Mouse (Mus musculus): ENCODE results near the gene Iqce. TPM values are rescaled to one million over a fixed set of nuclear protein-coding genes. Genes with fewer than 3 reads are reported as not detected.

Gene Iqce
- polyA plus RNA-seq, 1 experiment, result 30.0 TPM

DNA sequence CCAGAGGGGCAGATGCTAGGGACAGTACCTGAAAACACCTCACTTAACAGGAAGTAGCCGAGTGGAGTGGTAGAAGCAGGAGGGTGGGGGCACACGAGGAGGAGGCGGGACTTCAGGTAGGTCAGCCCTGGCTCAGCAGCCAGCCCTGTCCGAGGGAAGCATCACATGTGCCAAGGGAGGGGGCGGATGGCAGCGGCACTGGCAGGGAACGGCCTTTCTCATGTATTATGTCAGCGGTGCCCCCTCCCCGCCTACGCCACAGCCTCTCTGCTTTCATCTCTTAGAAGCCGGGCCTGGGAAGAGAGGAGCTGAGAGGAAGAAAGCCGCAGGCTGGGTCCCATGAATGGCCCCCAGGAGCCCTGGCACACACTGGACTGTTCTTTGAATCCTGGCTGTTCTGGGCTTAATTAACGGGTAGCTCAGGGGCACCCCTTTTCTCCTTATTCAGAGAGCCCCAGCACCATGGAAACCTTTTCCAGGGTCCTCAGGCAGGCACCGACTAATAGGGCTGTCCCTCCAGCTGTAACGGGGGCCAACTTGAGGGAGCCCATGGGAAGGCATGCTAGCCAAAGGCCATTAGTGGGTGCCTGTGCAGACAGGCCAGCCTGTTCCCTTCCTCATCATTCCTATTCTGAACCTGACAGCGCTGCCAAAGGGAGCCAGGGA lies 42.4 kb downstream of the Iqce start:
- DNase-seq, result no peak
- no peak overlapping the region for H3K27ac ChIP-seq (ENCODE audit: control insufficient read depth, insufficient read depth, low read length)
- no peaks in the 10 kb centered on the region for H3K27me3 ChIP-seq (ENCODE audit: control insufficient read depth, insufficient read depth, low read length)
- 74% methylated on average over 16 of the region's 16 CpGs for whole genome bisulfite sequencing
- peaks cover 31% of the 10 kb centered on the region for H3K4me1 ChIP-seq (replicated peaks; ENCODE audit: control insufficient read depth, insufficient read depth, low read length)
- H3K4me3 ChIP-seq (ENCODE audit: control insufficient read depth, insufficient read depth, low read length), result no peak overlapping the region
- H3K36me3 ChIP-seq (ENCODE audit: control insufficient read depth, insufficient read depth, low read length), result no peaks in the 10 kb centered on the region
- TF ChIP-seq POLR2A (IDR thresholded peaks at IDR 0.05; ENCODE audit: control insufficient read depth, extremely low read depth, insufficient read depth, low read length, poor library complexity) (no peak), CTCF (IDR thresholded peaks at IDR 0.05; ENCODE audit: borderline replicate concordance, control insufficient read depth, extremely low read depth, insufficient read depth, low read length, poor library complexity) (no peak)

DNA sequence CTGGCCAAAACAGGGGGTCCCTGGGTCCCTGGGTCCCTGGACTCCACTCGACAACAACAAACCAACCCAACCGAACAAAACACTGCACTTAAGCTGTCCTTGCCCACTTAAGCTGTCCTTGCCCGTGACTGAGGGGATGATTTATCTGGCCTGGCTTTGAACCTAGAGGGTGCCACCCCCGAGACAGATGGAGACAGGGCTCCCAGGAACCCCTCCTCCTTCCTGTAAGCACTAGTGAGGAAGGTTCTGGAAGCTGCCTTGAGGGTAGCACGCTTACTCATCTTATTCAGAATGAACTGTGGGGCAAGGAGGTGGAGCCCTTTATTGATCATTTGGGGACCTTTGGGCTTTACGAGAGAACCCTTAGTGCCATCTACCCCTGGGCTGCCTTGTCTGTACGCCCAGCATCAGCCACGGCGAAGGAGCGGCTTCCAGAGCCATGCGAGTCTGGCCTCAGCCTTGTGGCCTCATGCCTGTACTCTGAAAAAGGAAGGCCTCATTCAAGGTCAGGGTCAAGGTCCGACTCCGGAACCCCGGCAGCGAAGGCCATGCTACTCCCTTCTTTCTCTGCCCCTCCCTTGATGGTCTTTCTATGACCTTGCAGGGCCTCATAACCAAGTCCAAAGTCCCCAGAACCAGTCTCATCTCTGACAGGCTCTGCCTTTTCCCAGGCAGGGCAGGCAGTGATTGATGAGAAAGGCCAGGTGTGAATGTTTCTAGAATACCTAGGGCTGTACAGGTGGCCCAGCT lies 47.9 kb downstream of the Iqce start:
- no peak for DNase-seq
- H3K27ac ChIP-seq (ENCODE audit: control insufficient read depth, insufficient read depth, low read length), result no peak overlapping the region
- H3K27me3 ChIP-seq (ENCODE audit: control insufficient read depth, insufficient read depth, low read length), result no peaks in the 10 kb centered on the region
- H3K4me3 ChIP-seq (ENCODE audit: control insufficient read depth, insufficient read depth, low read length), result no peak overlapping the region
- no peaks in the 10 kb centered on the region for H3K36me3 ChIP-seq (ENCODE audit: control insufficient read depth, insufficient read depth, low read length)
- peaks cover 4% of the 10 kb centered on the region for H3K4me1 ChIP-seq (replicated peaks; ENCODE audit: control insufficient read depth, insufficient read depth, low read length)
- TF ChIP-seq POLR2A (IDR thresholded peaks at IDR 0.05; ENCODE audit: control insufficient read depth, extremely low read depth, insufficient read depth, low read length, poor library complexity) (no peak), CTCF (IDR thresholded peaks at IDR 0.05; ENCODE audit: borderline replicate concordance, control insufficient read depth, extremely low read depth, insufficient read depth, low read length, poor library complexity) (no peak)
- 89% methylated on average over 15 of the region's 15 CpGs for WGBS

DNA sequence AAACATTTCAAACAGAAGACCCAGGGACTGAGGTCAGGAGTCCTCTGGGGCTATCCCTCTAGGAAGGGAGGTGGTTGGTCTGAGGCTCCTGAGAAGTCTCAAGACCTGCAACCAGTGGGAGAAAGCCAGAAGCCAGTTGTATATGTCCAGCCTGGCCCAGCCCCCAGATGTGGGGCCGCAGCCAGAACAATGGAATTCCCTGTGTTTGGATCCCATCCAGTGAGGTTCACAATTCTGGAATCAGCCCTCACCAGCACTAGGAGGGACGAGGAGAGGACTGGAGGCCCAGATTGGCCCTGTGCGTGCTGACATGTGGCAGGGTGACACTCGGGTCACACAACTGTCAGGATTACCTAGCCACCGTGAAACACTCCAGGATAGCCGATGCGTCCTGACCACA lies 49.6 kb downstream of the Iqce start:
- no peak for DNase-seq
- Histone ChIP-seq H3K36me3 (ENCODE audit: control insufficient read depth, insufficient read depth, low read length) (no peaks in the 10 kb centered on the region), H3K4me1 (replicated peaks; ENCODE audit: control insufficient read depth, insufficient read depth, low read length) (peaks cover 13% of the 10 kb centered on the region), H3K27ac (ENCODE audit: control insufficient read depth, insufficient read depth, low read length) (no peak overlapping the region), H3K27me3 (ENCODE audit: control insufficient read depth, insufficient read depth, low read length) (no peaks in the 10 kb centered on the region), H3K4me3 (ENCODE audit: control insufficient read depth, insufficient read depth, low read length) (no peak overlapping the region)
- 95% methylated on average over 7 of the region's 7 CpGs for WGBS
- TF ChIP-seq CTCF (IDR thresholded peaks at IDR 0.05; ENCODE audit: borderline replicate concordance, control insufficient read depth, extremely low read depth, insufficient read depth, low read length, poor library complexity), result no peak
- no peak for TF ChIP-seq POLR2A (IDR thresholded peaks at IDR 0.05; ENCODE audit: control insufficient read depth, extremely low read depth, insufficient read depth, low read length, poor library complexity)

DNA sequence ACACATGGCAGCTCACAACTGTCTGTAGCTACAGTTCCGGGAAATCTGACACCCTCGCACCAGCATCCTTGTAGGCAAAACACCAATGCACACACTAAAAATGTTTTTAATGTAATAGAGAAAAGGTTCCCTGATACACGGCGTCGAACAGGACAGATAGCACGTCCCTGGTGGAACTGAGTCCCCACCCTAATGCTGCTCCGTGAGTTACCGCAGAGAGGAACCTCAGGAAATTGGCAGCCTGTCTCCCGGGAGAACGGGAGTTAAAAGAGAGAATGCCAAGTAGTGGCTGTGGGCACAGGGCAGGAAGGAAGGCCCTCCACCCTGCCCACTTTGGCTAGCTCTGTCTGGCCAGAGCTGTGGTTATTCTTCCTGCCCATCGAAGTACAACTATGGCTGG lies 50.9 kb downstream of the Iqce start:
- H3K4me3 ChIP-seq (ENCODE audit: control insufficient read depth, insufficient read depth, low read length), result no peak overlapping the region
- TF ChIP-seq CTCF (IDR thresholded peaks at IDR 0.05; ENCODE audit: borderline replicate concordance, control insufficient read depth, extremely low read depth, insufficient read depth, low read length, poor library complexity) (no peak), POLR2A (IDR thresholded peaks at IDR 0.05; ENCODE audit: control insufficient read depth, extremely low read depth, insufficient read depth, low read length, poor library complexity) (no peak)
- 85% methylated on average over 11 of the region's 11 CpGs for WGBS
- DNase-seq, result no peak
- no peak overlapping the region for H3K27ac ChIP-seq (ENCODE audit: control insufficient read depth, insufficient read depth, low read length)
- no peaks in the 10 kb centered on the region for H3K27me3 ChIP-seq (ENCODE audit: control insufficient read depth, insufficient read depth, low read length)
- H3K4me1 ChIP-seq (replicated peaks; ENCODE audit: control insufficient read depth, insufficient read depth, low read length), result peaks cover 26% of the 10 kb centered on the region
- no peaks in the 10 kb centered on the region for H3K36me3 ChIP-seq (ENCODE audit: control insufficient read depth, insufficient read depth, low read length)

DNA sequence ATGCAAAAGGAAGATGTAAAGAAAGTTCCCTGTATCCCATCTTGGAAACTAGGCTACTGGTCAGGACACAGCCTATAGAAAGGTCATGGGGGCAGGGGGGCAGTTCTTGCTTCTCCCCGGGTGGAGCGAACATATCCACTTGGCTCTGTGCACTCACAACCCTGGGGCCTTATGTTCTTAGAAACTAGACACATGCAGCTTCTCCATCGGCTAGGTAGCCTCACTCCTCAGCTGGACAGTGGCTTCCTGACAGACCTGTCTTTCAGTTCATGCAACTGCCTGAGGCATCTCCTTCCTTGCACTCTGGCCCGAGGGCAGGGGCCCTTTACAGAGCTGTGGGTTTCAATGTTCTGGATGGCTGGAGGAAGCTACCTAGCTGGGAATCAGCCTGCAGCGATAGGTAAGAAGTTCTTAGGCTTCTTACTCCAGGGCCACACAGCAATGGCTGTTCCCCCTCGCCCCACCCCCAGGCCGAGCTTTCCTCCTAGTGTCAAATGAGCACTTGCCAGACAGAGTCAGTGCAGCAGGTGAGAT lies 52.2 kb downstream of the Iqce start:
- TF ChIP-seq CTCF (IDR thresholded peaks at IDR 0.05; ENCODE audit: borderline replicate concordance, control insufficient read depth, extremely low read depth, insufficient read depth, low read length, poor library complexity), result no peak
- TF ChIP-seq POLR2A (IDR thresholded peaks at IDR 0.05; ENCODE audit: control insufficient read depth, extremely low read depth, insufficient read depth, low read length, poor library complexity), result no peak
- Histone ChIP-seq H3K4me3 (ENCODE audit: control insufficient read depth, insufficient read depth, low read length) (no peak overlapping the region), H3K27me3 (ENCODE audit: control insufficient read depth, insufficient read depth, low read length) (no peaks in the 10 kb centered on the region), H3K4me1 (replicated peaks; ENCODE audit: control insufficient read depth, insufficient read depth, low read length) (peaks cover 33% of the 10 kb centered on the region), H3K27ac (ENCODE audit: control insufficient read depth, insufficient read depth, low read length) (no peak overlapping the region), H3K36me3 (ENCODE audit: control insufficient read depth, insufficient read depth, low read length) (no peaks in the 10 kb centered on the region)
- 91% methylated on average over 7 of the region's 7 CpGs for WGBS
- no peak for DNase-seq

DNA sequence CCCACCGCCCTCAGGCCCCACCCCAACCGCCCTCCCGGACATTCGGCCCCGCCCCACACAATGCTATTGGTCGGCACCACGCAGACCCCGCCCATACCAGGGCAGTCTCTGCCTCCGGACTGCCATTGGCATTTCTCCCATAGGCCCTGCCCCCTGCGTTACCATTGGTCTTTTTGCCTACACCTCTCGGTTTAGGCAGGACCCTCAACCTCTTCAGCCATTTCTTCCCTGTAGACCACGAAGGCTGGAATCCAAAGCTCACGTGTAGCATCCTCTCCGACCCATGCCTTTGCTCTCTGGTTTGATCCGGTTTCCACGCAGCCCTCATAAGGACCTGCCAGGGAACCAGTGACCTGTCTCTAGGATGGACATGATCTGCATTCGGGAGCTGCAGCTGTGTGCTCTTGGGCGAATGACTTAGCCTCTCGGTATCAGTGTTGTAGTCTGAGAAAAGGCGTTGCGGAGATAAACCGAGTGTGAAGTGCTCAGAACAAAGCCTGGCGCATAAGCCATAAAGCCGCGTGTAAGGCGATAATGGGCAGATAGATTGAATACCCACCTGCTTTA lies 53.0 kb downstream of the Iqce start:
- Histone ChIP-seq H3K27me3 (ENCODE audit: control insufficient read depth, insufficient read depth, low read length) (no peaks in the 10 kb centered on the region), H3K4me1 (replicated peaks; ENCODE audit: control insufficient read depth, insufficient read depth, low read length) (peaks cover 39% of the 10 kb centered on the region), H3K36me3 (ENCODE audit: control insufficient read depth, insufficient read depth, low read length) (no peaks in the 10 kb centered on the region), H3K4me3 (ENCODE audit: control insufficient read depth, insufficient read depth, low read length) (peak overlapping the region; percentile 40), H3K27ac (ENCODE audit: control insufficient read depth, insufficient read depth, low read length) (no peak overlapping the region)
- TF ChIP-seq CTCF (IDR thresholded peaks at IDR 0.05; ENCODE audit: borderline replicate concordance, control insufficient read depth, extremely low read depth, insufficient read depth, low read length, poor library complexity), result no peak
- TF ChIP-seq POLR2A (IDR thresholded peaks at IDR 0.05; ENCODE audit: control insufficient read depth, extremely low read depth, insufficient read depth, low read length, poor library complexity), result peak; percentile 44; the same call in 1 of the 2 replicates
- 21% methylated on average over 25 of the region's 26 CpGs for WGBS
- peak; percentile 99 for DNase-seq
